Mouse (Mus musculus) MEL (cell line): ENCODE results near the gene Ctps.

Experiments used
- MXI1 ChIP-seq: IDR thresholded peaks from 2 replicates; pipeline ENCODE4 v1.6.1; 2011; ENCODE audit warnings: mild to moderate bottlenecking, low read depth, low read length, improper control_type of control experiment
- ZKSCAN1 ChIP-seq: IDR thresholded peaks from 2 replicates; pipeline ENCODE4 v1.6.1; 2012; ENCODE audit warnings: low read depth, mild to moderate bottlenecking, inconsistent platforms, low read length, improper control_type of control experiment, moderate library complexity

DNA sequence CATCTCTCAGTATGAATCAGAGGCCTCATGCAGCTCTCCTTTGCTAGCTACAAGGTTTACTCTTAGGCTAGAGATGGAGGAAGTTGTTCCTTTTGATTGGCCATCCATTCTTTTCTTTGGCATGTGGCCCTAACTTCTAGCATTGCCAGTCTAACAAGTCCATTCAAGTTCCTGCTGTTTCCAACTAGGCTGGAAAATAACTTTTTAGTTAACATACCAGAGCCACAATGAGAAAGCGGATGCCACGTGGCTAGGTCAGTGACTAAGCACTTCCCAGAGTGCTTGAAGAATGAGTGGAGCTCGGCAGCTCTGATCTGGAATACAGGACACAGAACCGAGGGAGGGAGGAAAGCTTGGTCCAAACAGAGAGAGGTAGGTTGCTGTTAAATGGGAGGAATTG is 52.7 kb downstream of the Ctps start:
- TF ChIP-seq MXI1 (no peak), ZKSCAN1 (no peak)
